Mouse (Mus musculus): Measurements from ENCODE around the gene Zfp3. TPM values are rescaled to one million over a fixed set of nuclear protein-coding genes. Genes with fewer than 3 reads are reported as not detected.
A peak's percentile ranks its signal among the peaks of the same experiment; 100 is the strongest.

The Zfp3 gene
- polyA plus RNA-seq, 2 experiments = 0.64 to 0.85 TPM

- no peaks in the 10 kb centered on the region for H3K36me3 ChIP-seq (replicated peaks; ENCODE audit: control insufficient read depth, insufficient read depth, low read depth)
- no peak overlapping the region for H3K27ac ChIP-seq
- DNase-seq (ENCODE audit: low read depth in 3 of 3, low spot score in 3 of 3) (no peak), ATAC-seq (ENCODE audit: insufficient read depth) (no peak)
- no peaks in the 10 kb centered on the region for H3K9me3 ChIP-seq (ENCODE audit: control insufficient read depth, low read length)
- H3K4me1 ChIP-seq (replicated peaks; ENCODE audit: control insufficient read depth in 2 of 2, insufficient read depth in 2 of 2, low read length in 1 of 2) = no peaks in the 10 kb centered on the region
- 75% methylated on average over 9 of the region's 9 CpGs for WGBS (ENCODE audit: insufficient replicate concordance)
- H3K4me3 ChIP-seq (ENCODE audit: insufficient read depth in 1 of 2, low read depth in 2 of 2, low read length in 2 of 2) = no peak overlapping the region
- no peak overlapping the region for H3K9ac ChIP-seq (replicated peaks)
- H3K27me3 ChIP-seq (ENCODE audit: control insufficient read depth, insufficient read depth, low read length) = no peaks in the 10 kb centered on the region
- TF ChIP-seq CTCF (IDR thresholded peaks at IDR 0.05; ENCODE audit: low read depth) (no peak), EP300 (IDR thresholded peaks at IDR 0.05; ENCODE audit: low read depth) (no peak)
- H3K4me2 ChIP-seq (ENCODE audit: low read depth) = no peak overlapping the region
Measured at GRCm38 (mm10) chr11:70724706-70725105, 39.3 kb upstream of the Zfp3 start.

GRCm38 (mm10) chr11:70726585-70726984, 37.4 kb upstream of the Zfp3 start:
- H3K27me3 ChIP-seq (ENCODE audit: control insufficient read depth, insufficient read depth, low read length) = no peaks in the 10 kb centered on the region
- no peak for TF ChIP-seq CTCF (IDR thresholded peaks at IDR 0.05; ENCODE audit: low read depth)
- TF ChIP-seq EP300 (IDR thresholded peaks at IDR 0.05; ENCODE audit: low read depth) = no peak
- ATAC-seq (ENCODE audit: insufficient read depth) = no peak
- no peak overlapping the region for H3K9ac ChIP-seq (replicated peaks)
- H3K4me3 ChIP-seq (ENCODE audit: insufficient read depth in 1 of 2, low read depth in 2 of 2, low read length in 2 of 2) = no peak overlapping the region
- no peak for DNase-seq (ENCODE audit: low read depth in 3 of 3, low spot score in 3 of 3)
- no peak overlapping the region for H3K4me2 ChIP-seq (ENCODE audit: low read depth)
- no peak overlapping the region for H3K27ac ChIP-seq
- WGBS (ENCODE audit: insufficient replicate concordance) = 58% methylated on average over 2 of the region's 2 CpGs
- H3K4me1 ChIP-seq (replicated peaks; ENCODE audit: control insufficient read depth in 2 of 2, insufficient read depth in 2 of 2, low read length in 1 of 2) = no peaks in the 10 kb centered on the region
- no peaks in the 10 kb centered on the region for H3K36me3 ChIP-seq (replicated peaks; ENCODE audit: control insufficient read depth, insufficient read depth, low read depth)
- H3K9me3 ChIP-seq (ENCODE audit: control insufficient read depth, low read length) = no peaks in the 10 kb centered on the region

- no peak for TF ChIP-seq EP300 (IDR thresholded peaks at IDR 0.05; ENCODE audit: low read depth)
- TF ChIP-seq CTCF (IDR thresholded peaks at IDR 0.05; ENCODE audit: low read depth) = no peak
- H3K9me3 ChIP-seq (ENCODE audit: control insufficient read depth, low read length) = no peaks in the 10 kb centered on the region
- H3K9ac ChIP-seq (replicated peaks) = no peak overlapping the region
- no peaks in the 10 kb centered on the region for H3K36me3 ChIP-seq (replicated peaks; ENCODE audit: control insufficient read depth, insufficient read depth, low read depth)
- no peaks in the 10 kb centered on the region for H3K27me3 ChIP-seq (ENCODE audit: control insufficient read depth, insufficient read depth, low read length)
- ATAC-seq (ENCODE audit: insufficient read depth) (no peak), DNase-seq (ENCODE audit: low read depth in 3 of 3, low spot score in 3 of 3) (no peak)
- H3K4me2 ChIP-seq (ENCODE audit: low read depth) = no peak overlapping the region
- no peaks in the 10 kb centered on the region for H3K4me1 ChIP-seq (replicated peaks; ENCODE audit: control insufficient read depth in 2 of 2, insufficient read depth in 2 of 2, low read length in 1 of 2)
- no peak overlapping the region for H3K4me3 ChIP-seq (ENCODE audit: insufficient read depth in 1 of 2, low read depth in 2 of 2, low read length in 2 of 2)
- 31% methylated on average over 5 of the region's 5 CpGs for WGBS (ENCODE audit: insufficient replicate concordance)
- H3K27ac ChIP-seq = no peak overlapping the region
Measured at GRCm38 (mm10) chr11:70727385-70727784, 36.6 kb upstream of the Zfp3 start.

- 63% methylated on average over 9 of the region's 9 CpGs for WGBS (ENCODE audit: insufficient replicate concordance)
- no peaks in the 10 kb centered on the region for H3K36me3 ChIP-seq (replicated peaks; ENCODE audit: control insufficient read depth, insufficient read depth, low read depth)
- H3K27me3 ChIP-seq (ENCODE audit: control insufficient read depth, insufficient read depth, low read length) = no peaks in the 10 kb centered on the region
- TF ChIP-seq EP300 (IDR thresholded peaks at IDR 0.05; ENCODE audit: low read depth) (no peak), CTCF (IDR thresholded peaks at IDR 0.05; ENCODE audit: low read depth) (no peak)
- H3K9me3 ChIP-seq (ENCODE audit: control insufficient read depth, low read length) = no peaks in the 10 kb centered on the region
- DNase-seq (ENCODE audit: low read depth in 3 of 3, low spot score in 3 of 3) (no peak), ATAC-seq (ENCODE audit: insufficient read depth) (0 out of 2 replicates have a peak, but pooled peaks have one; percentile 39)
- H3K27ac ChIP-seq = no peak overlapping the region
- peaks cover 0 to 2% of the 10 kb centered on the region in 2 experiments; a peak in 1 of 4 replicates for H3K4me1 ChIP-seq (replicated peaks; ENCODE audit: control insufficient read depth in 2 of 2, insufficient read depth in 2 of 2, low read length in 1 of 2)
- H3K4me3 ChIP-seq (ENCODE audit: insufficient read depth in 1 of 2, low read depth in 2 of 2, low read length in 2 of 2) = no peak overlapping the region
- no peak overlapping the region for H3K4me2 ChIP-seq (ENCODE audit: low read depth)
- no peak overlapping the region for H3K9ac ChIP-seq (replicated peaks)
Measured at GRCm38 (mm10) chr11:70730427-70731038, 33.5 kb upstream of the Zfp3 start.

GRCm38 (mm10) chr11:70731178-70731577, 32.8 kb upstream of the Zfp3 start:
- DNase-seq (ENCODE audit: low read depth in 3 of 3, low spot score in 3 of 3) = no peak
- WGBS (ENCODE audit: insufficient replicate concordance) = 57% methylated on average over 5 of the region's 5 CpGs
- ATAC-seq (ENCODE audit: insufficient read depth) = no peak
- H3K36me3 ChIP-seq (replicated peaks; ENCODE audit: control insufficient read depth, insufficient read depth, low read depth) = no peaks in the 10 kb centered on the region
- no peak for TF ChIP-seq CTCF (IDR thresholded peaks at IDR 0.05; ENCODE audit: low read depth)
- TF ChIP-seq EP300 (IDR thresholded peaks at IDR 0.05; ENCODE audit: low read depth) = no peak
- no peak overlapping the region for H3K9ac ChIP-seq (replicated peaks)
- no peaks in the 10 kb centered on the region for H3K27me3 ChIP-seq (ENCODE audit: control insufficient read depth, insufficient read depth, low read length)
- H3K4me2 ChIP-seq (ENCODE audit: low read depth) = no peak overlapping the region
- H3K4me3 ChIP-seq (ENCODE audit: insufficient read depth in 1 of 2, low read depth in 2 of 2, low read length in 2 of 2) = no peak overlapping the region
- no peak overlapping the region for H3K27ac ChIP-seq
- H3K9me3 ChIP-seq (ENCODE audit: control insufficient read depth, low read length) = no peaks in the 10 kb centered on the region
- H3K4me1 ChIP-seq (replicated peaks; ENCODE audit: control insufficient read depth in 2 of 2, insufficient read depth in 2 of 2, low read length in 1 of 2) = peaks cover 0 to 2% of the 10 kb centered on the region in 2 experiments; a peak in 1 of 4 replicates

Measured in liver, embryonic 14.5 days (tissue).